Mouse (Mus musculus) c-Kit-positive CD71-positive TER-119-positive erythroid progenitor cells, embryonic 14.5 days (primary cell): ENCODE data around the gene Myh11.
A peak's percentile ranks its signal among the peaks of the same experiment; 100 is the strongest.
"Not testable (repeated sequence)": the region's sequence is repeated elsewhere in the genome, so short reads cannot be mapped to it uniquely, and the experiment has no call there.

ENCODE experiments used
- DNase-seq: peaks from one replicate; pipeline ENCODE4 v3.0.0-alpha.2; 2013; ENCODE audit warnings: low spot score

Gene Myh11

GRCm38 (mm10) chr16:14162988-14163416, 128.2 kb downstream of the Myh11 start, which contains the start of the genes Nde1 and Marf1:
Gene Nde1 (plus strand): TSS chr16:14163275.
Gene Marf1 (minus strand): TSS chr16:14163351.
- peak; percentile 93 for DNase-seq

GRCm38 (mm10) chr16:14160941-14161340, 130.2 kb downstream of the Myh11 start:
- DNase-seq, result no peak

- DNase-seq, result peak; percentile 71
Observed at GRCm38 (mm10) chr16:14159746-14160131, 131.4 kb downstream of the Myh11 start.

- peak; percentile 99 for DNase-seq
Observed at GRCm38 (mm10) chr16:14158936-14159745, 132.0 kb downstream of the Myh11 start.

- DNase-seq, result no peak
Observed at GRCm38 (mm10) chr16:14158536-14158935, 132.6 kb downstream of the Myh11 start.

GRCm38 (mm10) chr16:14156312-14156711, 134.9 kb downstream of the Myh11 start:
- DNase-seq, result no peak

- not testable (repeated sequence) for DNase-seq
Observed at GRCm38 (mm10) chr16:14155638-14156037, 135.5 kb downstream of the Myh11 start.

GRCm38 (mm10) chr16:14151718-14152117, 139.5 kb downstream of the Myh11 start:
- no peak for DNase-seq

GRCm38 (mm10) chr16:14147712-14148111, 143.5 kb downstream of the Myh11 start:
- no peak for DNase-seq
